Mouse (Mus musculus) ES-E14 (cell line): ENCODE measurements around the gene Olfr1510.

Experiments used
- CHD2 ChIP-seq: IDR thresholded peaks from 2 replicates; pipeline ENCODE4 v1.6.1; 2014; ENCODE audit warnings: mild to moderate bottlenecking, low read depth, low read length, inconsistent platforms
- MAFK ChIP-seq: IDR thresholded peaks from 2 replicates; pipeline ENCODE4 v1.6.1; 2014; ENCODE audit warnings: mild to moderate bottlenecking, low read depth, low read length, inconsistent platforms; ENCODE audit not compliant: insufficient read depth
- ZC3H11A ChIP-seq: IDR thresholded peaks from 2 replicates; pipeline ENCODE4 v1.6.1; 2012; ENCODE audit warnings: low read depth, mild to moderate bottlenecking, inconsistent platforms, low read length, borderline replicate concordance
- ZNF384 ChIP-seq: IDR thresholded peaks from 2 replicates; pipeline ENCODE4 v1.6.1; 2012; ENCODE audit warnings: low read depth, low read length, inconsistent platforms

- TF ChIP-seq CHD2 (no peak), MAFK (no peak), ZNF384 (no peak), ZC3H11A (no peak)
Measured at GRCm38 (mm10) chr14:52461928-52462327, 47.8 kb upstream of the Olfr1510 start.
